Mouse (Mus musculus): ENCODE results near the gene Eno3.

The Eno3 gene

GRCm38 (mm10) chr11:70656964-70657363 is at the start of gene Eno3:
Gene Eno3 (plus strand): TSS chr11:70657202.
- DNase-seq (ENCODE audit: low read depth, low spot score), result no peak

DNA sequence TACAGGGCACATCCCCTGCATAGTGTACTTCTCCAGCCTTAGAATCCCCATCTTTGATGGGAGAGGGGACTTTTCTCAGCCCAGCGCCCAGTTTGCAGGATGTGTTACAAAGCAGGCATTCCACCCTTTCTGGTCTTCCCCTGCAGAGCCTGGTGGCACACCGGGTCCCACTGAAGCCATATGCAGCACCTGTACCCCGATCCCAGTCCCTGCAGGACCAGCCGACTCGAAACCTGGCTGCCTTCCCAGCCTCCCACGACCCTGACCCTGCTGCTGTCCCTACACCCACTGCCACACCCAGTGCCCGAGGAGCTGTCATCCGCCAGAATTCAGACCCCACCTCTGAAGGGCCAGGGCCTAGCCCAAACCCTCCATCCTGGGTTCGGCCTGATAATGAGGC is 49.4 kb upstream of the Eno3 start:
- DNase-seq (ENCODE audit: low read depth, low spot score), result no peak

DNA sequence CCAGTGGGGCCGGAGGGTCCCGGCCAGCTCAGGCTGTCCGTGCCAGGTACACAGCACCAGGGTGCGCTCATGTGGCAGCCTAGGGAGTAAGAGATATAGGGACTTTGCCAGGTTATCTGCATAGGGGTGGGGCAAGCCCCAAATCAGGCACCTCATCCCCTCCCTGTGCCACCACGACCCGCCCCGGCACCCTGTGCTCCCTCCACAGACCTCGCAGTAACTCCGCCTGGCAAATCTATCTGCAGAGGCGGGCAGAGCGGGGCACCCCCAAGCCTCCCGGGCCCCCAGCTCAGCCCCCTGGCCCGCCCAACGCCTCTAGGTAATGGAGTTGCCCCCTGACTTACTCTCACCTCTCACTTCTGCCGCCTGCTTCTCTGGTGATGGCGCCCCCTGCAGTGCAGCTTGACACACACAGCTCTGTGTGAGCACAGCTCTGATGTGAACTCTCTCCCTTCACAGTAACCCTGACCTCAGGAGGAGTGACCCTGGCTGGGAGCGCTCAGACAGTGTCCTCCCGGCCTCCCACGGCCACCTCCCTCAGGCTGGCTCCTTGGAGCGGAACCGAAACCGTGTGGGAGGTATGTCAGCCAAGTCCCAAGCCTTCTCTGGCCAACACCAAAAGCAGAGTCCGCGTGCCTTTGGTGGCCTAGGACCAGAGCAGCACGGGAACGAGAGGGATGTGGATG is 48.5 kb upstream of the Eno3 start:
- DNase-seq (ENCODE audit: low read depth, low spot score), result peak; percentile 68

- no peak for DNase-seq (ENCODE audit: low read depth, low spot score)
Observed at GRCm38 (mm10) chr11:70610752-70611151, 46.2 kb upstream of the Eno3 start.

DNA sequence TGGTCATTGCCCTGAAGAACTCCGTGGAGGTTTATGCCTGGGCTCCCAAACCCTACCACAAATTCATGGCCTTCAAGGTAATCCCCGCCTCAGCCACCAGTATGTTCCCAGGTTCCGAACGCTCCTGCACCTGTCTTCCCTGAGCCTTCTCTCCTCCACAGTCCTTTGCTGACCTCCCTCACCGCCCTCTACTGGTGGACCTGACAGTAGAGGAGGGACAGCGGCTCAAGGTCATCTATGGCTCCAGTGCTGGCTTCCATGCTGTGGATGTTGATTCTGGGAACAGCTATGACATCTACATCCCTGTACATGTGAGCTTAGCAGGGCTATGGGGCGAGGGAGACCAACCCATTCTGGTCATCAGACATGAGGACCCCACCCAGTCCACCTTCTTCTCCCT is 44.5 kb upstream of the Eno3 start:
- no peak for DNase-seq (ENCODE audit: low read depth, low spot score)

GRCm38 (mm10) chr11:70615074-70615473 is 41.9 kb upstream of the Eno3 start:
- peak; percentile 90 for DNase-seq (ENCODE audit: low read depth, low spot score)

DNA sequence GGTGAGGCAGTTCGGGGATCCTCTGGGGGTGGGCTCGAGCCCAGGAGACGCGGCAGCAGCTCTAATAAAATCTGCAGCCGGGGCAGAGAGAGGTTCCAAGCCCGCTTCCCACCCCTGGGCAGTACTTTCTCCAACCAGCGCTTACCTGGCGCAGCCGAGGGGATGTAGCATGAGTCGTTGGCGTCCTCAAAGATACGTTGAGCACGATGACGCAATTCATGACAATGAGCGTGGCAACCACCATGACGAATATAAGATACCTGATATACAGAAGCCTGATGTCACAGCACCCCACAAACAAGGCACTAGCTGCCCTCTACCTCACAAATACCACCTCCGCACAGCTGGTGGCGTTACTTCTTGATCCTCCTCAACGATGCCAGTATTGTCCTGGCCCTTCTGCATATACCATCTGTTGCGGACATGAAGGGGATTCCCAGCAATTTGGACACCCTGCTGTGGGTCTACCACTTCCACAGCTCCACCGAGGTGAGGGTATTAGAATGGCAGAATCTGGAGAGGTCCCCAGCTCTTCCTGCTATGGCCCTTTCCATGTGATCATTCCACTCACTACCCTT is 41.4 kb upstream of the Eno3 start, which contains the start of gene 4930544D05Rik:
TSS of gene 4930544D05Rik (plus strand) at position 333 of the 578 bp plus-strand sequence.
- DNase-seq (ENCODE audit: low read depth, low spot score), result no peak

GRCm38 (mm10) chr11:70619101-70619500 is 37.9 kb upstream of the Eno3 start, which contains the start of gene Chrne:
Gene Chrne (minus strand): TSS chr11:70619216.
- DNase-seq (ENCODE audit: low read depth, low spot score), result no peak

DNA sequence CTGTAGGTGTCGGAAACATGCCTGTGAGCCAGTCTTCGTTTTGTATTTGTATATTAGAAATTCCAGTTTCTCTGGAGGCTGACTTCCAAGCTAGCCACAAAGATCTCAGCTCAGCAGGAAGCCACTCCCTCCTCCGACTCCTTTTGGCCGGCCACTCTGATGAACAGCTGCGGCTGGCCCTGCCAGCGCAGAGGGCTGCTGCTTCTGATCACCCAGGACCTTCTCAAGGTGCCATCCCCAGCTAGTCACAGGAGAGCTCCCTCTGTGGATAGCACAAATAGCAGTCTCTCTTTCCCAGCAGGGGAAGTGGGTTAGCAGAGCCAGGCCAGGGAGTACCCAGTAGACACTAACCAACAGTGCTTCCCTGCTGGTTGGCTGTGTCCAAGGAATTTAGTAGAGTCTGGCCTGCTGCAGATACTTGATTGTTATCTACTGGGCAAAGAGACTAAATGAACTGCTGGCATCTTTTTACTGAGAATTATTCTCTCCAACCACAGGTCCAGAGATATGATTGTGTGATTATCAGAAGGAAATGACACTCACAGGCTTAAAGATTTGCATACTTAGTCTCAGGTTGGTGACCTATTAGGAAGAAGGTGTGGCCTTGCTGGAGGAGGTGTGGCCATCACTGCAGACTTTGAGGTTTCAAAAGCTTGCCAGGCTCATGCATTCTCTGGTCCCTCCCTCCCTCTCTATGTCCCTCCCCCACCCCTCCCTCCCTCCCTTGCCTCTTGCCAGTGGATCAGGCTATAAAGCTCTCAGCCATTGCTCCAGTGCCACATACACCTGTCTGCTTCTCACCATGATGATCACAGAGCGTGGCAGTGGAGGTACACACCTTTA is 34.8 kb upstream of the Eno3 start:
- DNase-seq (ENCODE audit: low read depth, low spot score), result peak; percentile 80

GRCm38 (mm10) chr11:70623053-70623742 is 33.8 kb upstream of the Eno3 start:
- peak; percentile 87 for DNase-seq (ENCODE audit: low read depth, low spot score)

DNA sequence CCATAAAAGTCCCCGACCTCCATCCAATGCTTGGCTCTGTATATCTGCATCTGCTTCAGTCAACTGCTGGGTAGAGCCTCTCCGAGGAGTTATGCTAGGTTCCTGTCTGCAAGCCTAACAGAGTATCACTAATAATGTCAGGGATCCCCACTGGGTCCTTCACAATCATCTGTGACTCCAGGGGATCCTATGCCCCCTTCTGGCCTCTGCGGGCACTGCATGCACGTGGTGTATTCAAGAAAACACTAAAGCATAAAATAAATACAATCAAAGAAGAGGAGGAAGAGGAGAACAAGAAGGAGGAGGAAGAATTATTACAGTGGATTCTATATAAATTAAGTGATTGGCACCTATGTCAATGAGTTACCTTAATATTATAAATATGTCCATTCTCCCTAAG is 31.5 kb upstream of the Eno3 start:
- DNase-seq (ENCODE audit: low read depth, low spot score), result peak; percentile 75

GRCm38 (mm10) chr11:70626877-70627276 is 30.1 kb upstream of the Eno3 start:
- peak; percentile 35 for DNase-seq (ENCODE audit: low read depth, low spot score)

GRCm38 (mm10) chr11:70628431-70628830 is 28.6 kb upstream of the Eno3 start:
- no peak for DNase-seq (ENCODE audit: low read depth, low spot score)

- DNase-seq (ENCODE audit: low read depth, low spot score), result peak; percentile 49
Observed at GRCm38 (mm10) chr11:70629557-70629956, 27.4 kb upstream of the Eno3 start.

GRCm38 (mm10) chr11:70630129-70630528 is 26.9 kb upstream of the Eno3 start:
- no peak for DNase-seq (ENCODE audit: low read depth, low spot score)

GRCm38 (mm10) chr11:70635601-70636000 is 21.4 kb upstream of the Eno3 start:
- DNase-seq (ENCODE audit: low read depth, low spot score), result no peak

DNA sequence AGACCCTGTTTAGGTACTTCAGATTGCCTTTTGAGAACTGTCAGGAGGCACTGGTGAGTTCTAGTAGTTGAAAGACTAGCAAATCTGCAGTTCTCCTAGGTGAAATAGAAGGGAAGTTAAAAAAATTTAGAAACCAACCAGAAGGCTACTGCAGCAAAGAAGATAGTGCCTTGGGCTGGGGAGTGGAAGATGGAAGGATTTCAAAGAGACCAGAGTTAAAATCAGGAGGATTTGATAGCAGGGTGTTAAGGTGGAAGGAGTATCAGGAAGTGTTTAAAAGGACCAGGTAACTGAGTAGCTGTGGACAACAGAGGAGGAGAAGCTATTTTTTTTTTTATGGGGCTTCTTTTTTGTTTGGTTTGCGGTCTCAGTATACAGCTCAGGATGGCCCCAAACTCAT is 19.2 kb upstream of the Eno3 start:
- DNase-seq (ENCODE audit: low read depth, low spot score), result no peak

GRCm38 (mm10) chr11:70638293-70638692 is 18.7 kb upstream of the Eno3 start:
- no peak for DNase-seq (ENCODE audit: low read depth, low spot score)

GRCm38 (mm10) chr11:70638714-70639278 is 18.2 kb upstream of the Eno3 start, which contains the start of gene Gp1ba:
Gene Gp1ba (plus strand): TSS chr11:70639122.
- no peak for DNase-seq (ENCODE audit: low read depth, low spot score)

DNA sequence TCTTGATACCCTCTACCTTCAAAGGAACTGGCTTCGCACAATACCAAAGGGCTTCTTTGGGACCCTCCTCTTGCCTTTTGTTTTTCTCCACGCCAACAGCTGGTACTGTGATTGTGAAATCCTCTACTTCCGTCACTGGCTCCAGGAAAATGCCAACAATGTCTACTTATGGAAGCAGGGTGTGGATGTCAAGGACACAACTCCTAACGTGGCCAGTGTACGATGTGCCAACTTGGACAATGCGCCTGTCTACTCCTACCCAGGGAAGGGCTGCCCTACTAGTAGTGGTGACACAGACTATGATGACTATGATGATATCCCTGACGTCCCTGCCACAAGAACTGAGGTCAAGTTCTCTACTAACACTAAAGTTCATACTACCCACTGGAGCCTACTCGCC is 17.0 kb upstream of the Eno3 start:
- DNase-seq (ENCODE audit: low read depth, low spot score), result no peak

DNA sequence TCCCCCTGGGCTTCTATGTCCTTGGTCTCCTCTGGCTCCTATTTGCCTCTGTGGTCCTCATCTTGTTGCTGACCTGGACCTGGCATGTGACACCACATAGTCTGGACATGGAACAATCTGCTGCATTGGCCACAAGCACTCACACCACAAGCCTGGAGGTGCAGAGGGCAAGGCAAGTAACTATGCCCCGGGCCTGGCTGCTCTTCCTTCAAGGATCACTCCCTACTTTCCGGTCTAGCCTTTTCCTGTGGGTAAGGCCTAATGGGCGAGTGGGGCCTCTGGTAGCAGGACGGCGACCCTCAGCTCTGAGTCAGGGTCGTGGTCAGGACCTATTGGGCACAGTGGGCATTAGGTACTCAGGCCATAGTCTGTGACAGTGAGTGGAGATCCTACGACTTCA is 15.8 kb upstream of the Eno3 start:
- no peak for DNase-seq (ENCODE audit: low read depth, low spot score)

Measured in R1 (cell line).